Comparison of ENCODE assay signal across 8 mouse cellular contexts in genomic region chr9:44508721-44509486, GRCm38 (mm10). TPM values are rescaled to one million over a fixed set of nuclear protein-coding genes. Genes with fewer than 3 reads are reported as not detected.
DNase-seq lines count a peak whose midpoint lies in the region; ATAC-seq and TF ChIP-seq lines count a peak whose summit lies in the region.

No protein-coding gene starts in this region.

- no peak for TF ChIP-seq POLR2A in lung, adult 2 months (IDR thresholded peaks at IDR 0.05; ENCODE audit: borderline replicate concordance, extremely low read depth, low read depth, low read length)

- 81% methylated on average over 19 of the region's 19 CpGs for WGBS in lung, adult 2 months
- WGBS in embryonic facial prominence, embryonic 12.5 days: 79% methylated on average over 19 of the region's 19 CpGs
- 73% methylated on average over 19 of the region's 19 CpGs for WGBS in heart, postnatal 0 days
- 70% methylated on average over 19 of the region's 19 CpGs for WGBS in liver, embryonic 15.5 days (ENCODE audit: insufficient replicate concordance)

- 0 out of 2 replicates have a peak, but pooled peaks have one; percentile 27 for TF ChIP-seq EP300 in heart, postnatal 0 days (IDR thresholded peaks at IDR 0.05; ENCODE audit: low read depth)

- H3K9ac ChIP-seq in embryonic facial prominence, embryonic 12.5 days: peak overlapping the region; percentile 36; the same call in 1 of the 2 replicates
- H3K9ac ChIP-seq in heart, postnatal 0 days (replicated peaks; ENCODE audit: low read depth, low read length): peak overlapping the region; percentile 58; the same call in 1 of the 2 replicates
- no peak overlapping the region for H3K9ac ChIP-seq in liver, embryonic 15.5 days

- peak; percentile 8 for DNase-seq in lung, adult 2 months
- DNase-seq in lung, adult 18-20 months: no peak
- DNase-seq in heart, postnatal 0 days (ENCODE audit: low spot score): no peak
- DNase-seq in spleen, adult 12 weeks (ENCODE audit: low spot score): no peak
- DNase-seq in left cerebral cortex, adult 9 months (ENCODE audit: low spot score in 2 of 2): no peak
- DNase-seq in urinary bladder, postnatal 25 days (ENCODE audit: low spot score): no peak

- no peaks in the 10 kb centered on the region for H3K27me3 ChIP-seq in embryonic facial prominence, embryonic 12.5 days
- H3K27me3 ChIP-seq in heart, postnatal 0 days (ENCODE audit: control insufficient read depth, insufficient read depth, low read length): no peaks in the 10 kb centered on the region
- H3K27me3 ChIP-seq in liver, embryonic 15.5 days: no peaks in the 10 kb centered on the region; the same call in 1 of the 2 replicates

- no peak for TF ChIP-seq CTCF in lung, adult 2 months (IDR thresholded peaks at IDR 0.05; ENCODE audit: insufficient read depth, low read length)
- no peak for TF ChIP-seq CTCF in heart, postnatal 0 days (IDR thresholded peaks at IDR 0.05; ENCODE audit: low read depth)

- H3K9me3 ChIP-seq in embryonic facial prominence, embryonic 12.5 days: no peaks in the 10 kb centered on the region
- no peaks in the 10 kb centered on the region for H3K9me3 ChIP-seq in heart, postnatal 0 days (replicated peaks; ENCODE audit: control insufficient read depth, low read length)
- H3K9me3 ChIP-seq in liver, embryonic 15.5 days (replicated peaks): no peaks in the 10 kb centered on the region

- peaks cover 50% of the 10 kb centered on the region for H3K36me3 ChIP-seq in embryonic facial prominence, embryonic 12.5 days
- peaks cover 48% of the 10 kb centered on the region for H3K36me3 ChIP-seq in heart, postnatal 0 days (replicated peaks; ENCODE audit: control insufficient read depth, insufficient read depth, low read length)
- peaks cover 13% of the 10 kb centered on the region; the same call in 1 of the 2 replicates for H3K36me3 ChIP-seq in liver, embryonic 15.5 days (replicated peaks)

- peak overlapping the region; percentile 37; the same call in 1 of the 2 replicates for H3K27ac ChIP-seq in embryonic facial prominence, embryonic 12.5 days
- peak overlapping the region; percentile 87 for H3K27ac ChIP-seq in heart, postnatal 0 days (ENCODE audit: low read depth)
- H3K27ac ChIP-seq in liver, embryonic 15.5 days (replicated peaks): no peak overlapping the region

- H3K4me1 ChIP-seq in lung, adult 2 months (ENCODE audit: control insufficient read depth, insufficient read depth, low read length): peaks cover 20% of the 10 kb centered on the region
- H3K4me1 ChIP-seq in embryonic facial prominence, embryonic 12.5 days: peaks cover 30% of the 10 kb centered on the region
- H3K4me1 ChIP-seq in heart, postnatal 0 days (ENCODE audit: control insufficient read depth, insufficient read depth): peaks cover 40% of the 10 kb centered on the region
- peaks cover 51% of the 10 kb centered on the region for H3K4me1 ChIP-seq in liver, embryonic 15.5 days (replicated peaks)

- H3K4me2 ChIP-seq in embryonic facial prominence, embryonic 12.5 days (replicated peaks): peak overlapping the region; percentile 39
- peak overlapping the region; percentile 85 for H3K4me2 ChIP-seq in heart, postnatal 0 days (ENCODE audit: low read depth, low read length)
- H3K4me2 ChIP-seq in liver, embryonic 15.5 days: peak overlapping the region; percentile 72; the same call in 1 of the 2 replicates

- no peak for ATAC-seq in embryonic facial prominence, embryonic 12.5 days (ENCODE audit: insufficient number of reproducible peaks, insufficient read depth, low FRiP score, low TSS enrichment)
- ATAC-seq in heart, postnatal 0 days (ENCODE audit: insufficient read depth, low read depth): no peak
- no peak for ATAC-seq in liver, embryonic 15.5 days (ENCODE audit: insufficient read depth)

- H3K4me3 ChIP-seq in lung, adult 2 months (replicated peaks; ENCODE audit: extremely low read depth, low read depth, low read length): no peak overlapping the region
- 0 out of 2 replicates have a peak overlapping the region, but pooled peaks have one; percentile 17 for H3K4me3 ChIP-seq in embryonic facial prominence, embryonic 12.5 days
- H3K4me3 ChIP-seq in heart, postnatal 0 days (ENCODE audit: low read depth, low read length): no peak overlapping the region
- 0 out of 2 replicates have a peak overlapping the region, but pooled peaks have one; percentile 52 for H3K4me3 ChIP-seq in liver, embryonic 15.5 days (replicated peaks)

RNA-seq across cellular contexts. Expression of gene Bcl9l, which starts 26.3 kb away (rescaled TPM):
- 69.0 and 70.7 TPM in 2 replicates for polyA plus RNA-seq in lung, adult 2 months (2012; rRNA removed)
- polyA plus RNA-seq in embryonic facial prominence, embryonic 12.5 days (2016; fragmentation: Nextera tagmentation; extraction: Ambion mirVana): 17.7 and 18.5 TPM in 2 replicates
- 12.4 and 33.9 TPM in 2 replicates for total RNA-seq in heart, postnatal 0 days (2014; rRNA removed; ENCODE audit: low replicate concordance)
- 4.4 and 5.2 TPM in 2 replicates for polyA plus RNA-seq in heart, postnatal 0 days (2015; fragmentation: Nextera tagmentation; extraction: Ambion mirVana)
- 1.9 and 2.3 TPM in 2 replicates for polyA plus RNA-seq in liver, embryonic 15.5 days (2015; fragmentation: Nextera tagmentation; extraction: Ambion mirVana)

RNA-seq across cellular contexts. Expression of gene Cxcr5, which starts 52.8 kb away (rescaled TPM):
- 6.0 TPM in 2 replicates for polyA plus RNA-seq in lung, adult 2 months (2012; rRNA removed)
- polyA plus RNA-seq in embryonic facial prominence, embryonic 12.5 days (2016; fragmentation: Nextera tagmentation; extraction: Ambion mirVana): 0.08 TPM in 1 of 2 replicates, not detected in the other
- not detected in 2 replicates for total RNA-seq in heart, postnatal 0 days (2014; rRNA removed; ENCODE audit: low replicate concordance)
- polyA plus RNA-seq in heart, postnatal 0 days (2015; fragmentation: Nextera tagmentation; extraction: Ambion mirVana): not detected in 2 replicates
- 0.13 TPM in 1 of 2 replicates, not detected in the other for polyA plus RNA-seq in liver, embryonic 15.5 days (2015; fragmentation: Nextera tagmentation; extraction: Ambion mirVana)

RNA-seq across cellular contexts. Expression of gene Upk2, which starts 54.1 kb away (rescaled TPM):
- polyA plus RNA-seq in lung, adult 2 months (2012; rRNA removed): 4.0 and 4.4 TPM in 2 replicates
- 1.7 and 2.2 TPM in 2 replicates for polyA plus RNA-seq in embryonic facial prominence, embryonic 12.5 days (2016; fragmentation: Nextera tagmentation; extraction: Ambion mirVana)
- 18.0 TPM in 1 of 2 replicates, not detected in the other for total RNA-seq in heart, postnatal 0 days (2014; rRNA removed; ENCODE audit: low replicate concordance)
- polyA plus RNA-seq in heart, postnatal 0 days (2015; fragmentation: Nextera tagmentation; extraction: Ambion mirVana): not detected in 2 replicates
- not detected in 2 replicates for polyA plus RNA-seq in liver, embryonic 15.5 days (2015; fragmentation: Nextera tagmentation; extraction: Ambion mirVana)

Comparison
In these comparisons a context has a peak if more than half of its experiments do, and no peak if none do; other contexts are left out.
1. H3K4me3 ChIP-seq: peak in embryonic facial prominence, embryonic 12.5 days (single experiment) and liver, embryonic 15.5 days (single experiment); none in lung, adult 2 months (single experiment) and heart, postnatal 0 days (single experiment).
2. Peak in every context shown above with its lines, with median percentiles within 50 percentile points of each other: H3K4me2 ChIP-seq.